Mouse (Mus musculus) urinary bladder, postnatal 0 days (tissue): ENCODE data around the gene Col27a1. TPM values are rescaled to one million over a fixed set of nuclear protein-coding genes. Genes with fewer than 3 reads are reported as not detected.

Experiments used
- microRNA counts: library from miRNA; unstranded; fragments of <30 nt; microRNA quantifications from one replicate; lab custom pipeline; 2016
- microRNA-seq: library from miRNA; unstranded; fragments of <30 nt; microRNA quantifications from one replicate; pipeline ENCODE4, GENCODE M21; 2016
- polyA plus RNA-seq: library from polyadenylated mRNA; unstranded; fragments of >200 nt; fragmentation: Nextera tagmentation; extraction: Ambion mirVana; gene quantifications from 2 replicates; pipeline ENCODE4 v1.2.1, GENCODE M21; 2015

The Col27a1 gene
- 4.6 and 6.2 TPM in 2 replicates for polyA plus RNA-seq

DNA sequence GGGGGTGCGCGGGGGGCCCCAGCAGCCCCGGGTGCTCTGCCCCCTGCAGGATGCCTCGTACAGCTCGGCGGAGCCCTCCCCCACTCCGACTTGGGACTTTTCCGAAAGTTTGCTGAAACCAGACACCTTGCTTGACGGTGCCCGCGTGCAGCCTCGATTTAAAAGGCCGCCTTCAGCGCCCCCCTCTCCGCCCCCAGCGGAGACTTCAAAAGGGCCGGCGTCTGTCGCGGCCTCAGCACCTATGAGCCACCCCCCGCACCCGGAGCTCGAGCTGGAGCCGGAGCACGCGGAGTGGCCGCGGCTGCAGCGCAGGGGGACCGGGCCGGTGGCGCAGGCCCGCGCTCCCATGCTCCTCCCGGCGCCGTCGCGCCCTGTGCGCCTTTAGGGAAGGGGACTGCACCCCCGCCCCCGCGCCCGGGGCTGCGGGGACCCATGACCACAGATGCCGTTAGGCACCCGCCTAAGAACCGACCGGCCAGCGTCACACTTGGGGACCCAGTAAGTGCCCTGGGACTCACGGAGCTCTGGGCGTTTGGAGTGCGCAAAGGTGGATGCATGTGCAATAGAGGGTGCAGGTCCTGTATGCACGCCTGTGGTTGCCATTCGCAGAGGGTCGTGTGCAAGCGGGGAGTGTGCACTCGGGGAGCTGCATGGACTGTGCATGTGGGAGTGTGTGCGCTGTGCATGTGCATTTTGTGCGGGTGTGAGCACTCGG, at the start of gene Col27a1:
TSS of gene Col27a1 (plus strand) at position 98 of the 715 bp plus-strand sequence.

GRCm38 (mm10) chr4:63171969-63172685, 41.7 kb upstream of the Col27a1 start, which contains the start of gene Kif12:
Kif12 (minus strand) TSS chr4:63172131.

GRCm38 (mm10) chr4:63344295-63344694, 130.5 kb downstream of the Col27a1 start, which contains the start of gene Orm1:
Orm1 (plus strand) TSS chr4:63344560.

DNA sequence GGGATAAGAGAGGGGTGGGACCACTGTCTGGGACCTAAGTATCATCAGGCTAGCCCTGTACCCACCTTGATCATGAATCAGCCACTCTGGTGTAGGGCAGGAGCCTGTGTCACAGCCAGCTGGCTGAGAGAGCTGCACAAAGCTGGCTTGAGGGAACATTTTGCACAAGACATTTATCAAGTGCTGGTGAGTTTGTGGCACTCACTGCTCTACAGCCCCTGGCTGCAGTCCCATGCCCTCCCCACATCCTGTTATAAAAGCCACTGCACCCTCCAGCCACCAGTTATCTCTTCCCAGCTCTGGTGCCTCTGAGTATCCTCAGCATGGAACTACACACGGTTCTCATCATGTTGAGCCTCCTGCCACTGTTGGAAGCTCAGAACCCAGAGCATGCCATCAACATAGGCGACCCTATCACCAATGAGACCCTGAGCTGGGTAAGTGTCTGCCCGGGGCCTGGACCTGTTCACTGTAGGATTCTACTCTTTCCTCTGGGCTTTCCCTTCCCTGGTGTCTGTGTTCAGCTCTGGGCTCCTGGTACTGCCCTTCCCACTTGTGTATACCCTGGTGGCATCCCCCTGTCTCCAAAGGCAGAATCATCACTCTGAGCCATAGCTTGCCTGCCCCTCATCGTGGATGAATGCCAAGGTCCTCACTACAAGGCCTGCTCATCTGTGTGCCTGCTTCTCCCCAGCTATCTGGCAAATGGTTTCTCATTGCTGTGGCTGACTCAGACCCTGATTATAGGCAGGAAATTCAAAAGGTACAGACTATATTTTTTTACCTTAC, 142.3 kb downstream of the Col27a1 start, which contains the start of gene Orm3:
TSS of gene Orm3 (plus strand) at position 286 of the 789 bp plus-strand sequence.

DNA sequence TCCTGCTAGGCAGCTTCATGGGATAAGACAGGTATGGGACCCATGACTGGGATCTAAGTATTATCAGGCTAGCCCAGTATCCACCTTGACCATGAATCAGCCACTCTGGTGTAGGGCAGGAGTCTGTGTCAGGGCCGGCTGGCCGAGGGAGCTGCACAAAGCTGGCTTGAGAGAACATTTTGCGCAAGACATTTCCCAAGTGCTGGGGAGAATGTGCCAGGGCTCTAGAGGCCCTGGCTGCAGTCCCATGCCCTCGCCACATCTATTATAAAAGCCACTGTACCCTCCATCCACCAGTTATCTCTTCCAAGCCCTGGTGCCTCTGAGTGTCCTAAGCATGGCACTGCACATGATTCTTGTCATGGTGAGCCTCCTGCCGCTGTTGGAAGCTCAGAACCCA, 148.3 kb downstream of the Col27a1 start, which contains the start of gene Orm2:
TSS of gene Orm2 (plus strand) at position 300 of the 400 bp plus-strand sequence.

MicroRNAs within 50 kb of the gene (microRNA counts, 519-probe panel; counts per million panel counts)
- 2,383 counts per million, percentile 32 among the panel's probes with 10 or more counts for microRNA mmu-miR-455 (lab: Ali Mortazavi, UCI)

Small RNA genes lying within 50 kb of the gene (microRNA-seq; reads per million reads assigned to microRNA genes)
- 1,496 reads per million, percentile 78 among the genes with 10 or more reads in this experiment for gene Mir455

Other genes with a start within 250 kb of the Col27a1 start
- gene Zfp618, start 248.4 kb upstream of the Col27a1 start, polyA plus RNA-seq, result 3.6 and 3.9 TPM in 2 replicates
- gene Ambp, start 59.2 kb upstream of the Col27a1 start, polyA plus RNA-seq, result 3.0 and 3.6 TPM in 2 replicates
- gene Kif12, start 41.9 kb upstream of the Col27a1 start, polyA plus RNA-seq, result not detected in 2 replicates
- gene Orm1, start 130.6 kb downstream of the Col27a1 start, polyA plus RNA-seq, result 0.22 TPM in 1 of 2 replicates, not detected in the other
- gene Orm3, start 142.2 kb downstream of the Col27a1 start, polyA plus RNA-seq, result not detected in 2 replicates
- not detected in 2 replicates for gene Orm2, start 148.4 kb downstream of the Col27a1 start, polyA plus RNA-seq
- gene Akna, start 189.3 kb downstream of the Col27a1 start, polyA plus RNA-seq, result 2.3 and 3.2 TPM in 2 replicates